ENCODE assay signal across 8 mouse cellular contexts in genomic region chr12:98900881-98901801, GRCm38 (mm10). TPM values are rescaled to one million over a fixed set of nuclear protein-coding genes. Genes with fewer than 3 reads are reported as not detected.
A peak's percentile ranks its signal among the peaks of the same experiment; 100 is the strongest.
DNase-seq lines count a peak whose midpoint lies in the region; ATAC-seq and TF ChIP-seq lines count a peak whose summit lies in the region.

Gene Eml5 (minus strand): TSS chr12:98901484.

- no peaks in the 10 kb centered on the region for H3K27me3 ChIP-seq in heart, embryonic 14.5 days (ENCODE audit: control insufficient read depth, insufficient read depth, low read length)
- peaks cover 22% of the 10 kb centered on the region for H3K27me3 ChIP-seq in liver, embryonic 14.5 days (ENCODE audit: control insufficient read depth, insufficient read depth, low read length)
- H3K27me3 ChIP-seq in neural tube, embryonic 11.5 days (ENCODE audit: control insufficient read depth, insufficient read depth, low read length) = no peaks in the 10 kb centered on the region
- H3K27me3 ChIP-seq in stomach, embryonic 16.5 days (ENCODE audit: control insufficient read depth, insufficient read depth, low read length) = 0 out of 2 replicates have a peak, but pooled peaks cover 5% of the 10 kb centered on the region

- H3K9me3 ChIP-seq in heart, embryonic 14.5 days (ENCODE audit: control insufficient read depth, low read length) = no peaks in the 10 kb centered on the region
- no peaks in the 10 kb centered on the region for H3K9me3 ChIP-seq in liver, embryonic 14.5 days (ENCODE audit: control insufficient read depth, low read length)
- no peaks in the 10 kb centered on the region for H3K9me3 ChIP-seq in neural tube, embryonic 11.5 days (ENCODE audit: control insufficient read depth, low read length)
- no peaks in the 10 kb centered on the region for H3K9me3 ChIP-seq in stomach, embryonic 16.5 days (replicated peaks; ENCODE audit: control insufficient read depth, low read length)

- no peak for TF ChIP-seq EP300 in liver, embryonic 14.5 days (IDR thresholded peaks at IDR 0.05; ENCODE audit: low read depth)

- no peaks in the 10 kb centered on the region for H3K4me1 ChIP-seq in brown adipose tissue, adult 24 weeks (ENCODE audit: control insufficient read depth, insufficient read depth, insufficient read length, low read length)
- H3K4me1 ChIP-seq in heart, embryonic 14.5 days (ENCODE audit: control insufficient read depth in 2 of 2, insufficient read depth in 2 of 2, low read length in 2 of 2) = no peaks in the 10 kb centered on the region
- no peaks in the 10 kb centered on the region for H3K4me1 ChIP-seq in liver, embryonic 14.5 days (replicated peaks; ENCODE audit: control insufficient read depth in 2 of 2, insufficient read depth in 2 of 2, low read length in 1 of 2)
- no peaks in the 10 kb centered on the region; the same call in 1 of the 2 replicates for H3K4me1 ChIP-seq in neural tube, embryonic 11.5 days (ENCODE audit: control insufficient read depth, insufficient read depth, low read length)
- no peaks in the 10 kb centered on the region for H3K4me1 ChIP-seq in stomach, embryonic 16.5 days (ENCODE audit: control insufficient read depth, insufficient read depth, low read length)

- peak within 1 kb of the TSS; percentile 30; the same call in 1 of the 2 replicates for H3K27ac ChIP-seq in brown adipose tissue, adult 24 weeks (replicated peaks; ENCODE audit: low read depth, low read length)
- peak within 1 kb of the TSS; percentile 33 to 71 for H3K27ac ChIP-seq in heart, embryonic 14.5 days (replicated peaks in 1 of 2; ENCODE audit: control insufficient read depth in 1 of 2, insufficient read depth in 1 of 2, low read depth in 2 of 2, low read length in 2 of 2)
- no peak within 1 kb of the TSS for H3K27ac ChIP-seq in liver, embryonic 14.5 days
- peak within 1 kb of the TSS; percentile 67 for H3K27ac ChIP-seq in neural tube, embryonic 11.5 days (ENCODE audit: low read depth, low read length)
- no peak within 1 kb of the TSS for H3K27ac ChIP-seq in stomach, embryonic 16.5 days (ENCODE audit: low read length)

- WGBS in heart, embryonic 14.5 days = under 1% methylated on average over 75 of the region's 101 CpGs
- 1% methylated on average over 75 of the region's 101 CpGs for WGBS in liver, embryonic 14.5 days (ENCODE audit: insufficient replicate concordance)
- WGBS in neural tube, embryonic 11.5 days = under 1% methylated on average over 79 of the region's 101 CpGs
- WGBS in stomach, embryonic 16.5 days = 1% methylated on average over 78 of the region's 101 CpGs

- peak; percentile 71 to 72 for DNase-seq in CD8-positive naive resting alpha-beta T cell, adult 2 months (ENCODE audit: low read depth in 2 of 2, low spot score in 2 of 2)
- DNase-seq in kidney, postnatal 14 days = peak; percentile 90
- DNase-seq in liver, embryonic 14.5 days (ENCODE audit: low read depth in 3 of 3, low spot score in 3 of 3) = peak; percentile 52 to 57 (median 56)
- peak; percentile 91 for DNase-seq in neural tube, embryonic 11.5 days (ENCODE audit: low spot score)

- TF ChIP-seq CTCF in liver, embryonic 14.5 days (IDR thresholded peaks at IDR 0.05; ENCODE audit: low read depth) = no peak

- no peaks in the 10 kb centered on the region for H3K36me3 ChIP-seq in heart, embryonic 14.5 days (ENCODE audit: control insufficient read depth, insufficient read depth, low read length)
- no peaks in the 10 kb centered on the region for H3K36me3 ChIP-seq in liver, embryonic 14.5 days (replicated peaks; ENCODE audit: control insufficient read depth, insufficient read depth, low read depth)
- no peaks in the 10 kb centered on the region for H3K36me3 ChIP-seq in neural tube, embryonic 11.5 days (ENCODE audit: control insufficient read depth, insufficient read depth, low read length)
- no peaks in the 10 kb centered on the region for H3K36me3 ChIP-seq in stomach, embryonic 16.5 days (ENCODE audit: control insufficient read depth, insufficient read depth, low read length)

- ATAC-seq in erythroid progenitor cell, adult 5-6 weeks (replicated peaks; ENCODE audit: low FRiP score, poor library complexity, severe bottlenecking) = peak; percentile 83
- ATAC-seq in heart, embryonic 14.5 days (ENCODE audit: insufficient number of reproducible peaks, insufficient read depth, low FRiP score, low read depth) = peak; percentile 90
- ATAC-seq in liver, embryonic 14.5 days (ENCODE audit: insufficient read depth) = peak; percentile 96
- peak; percentile 87 for ATAC-seq in neural tube, embryonic 11.5 days (ENCODE audit: insufficient read depth, low FRiP score, low TSS enrichment)
- peak; percentile 95 for ATAC-seq in stomach, embryonic 16.5 days (ENCODE audit: insufficient read depth, low FRiP score)

- peak within 1 kb of the TSS; percentile 76 for H3K9ac ChIP-seq in heart, embryonic 14.5 days (ENCODE audit: low read length)
- H3K9ac ChIP-seq in liver, embryonic 14.5 days (replicated peaks) = peak within 1 kb of the TSS; percentile 40
- peak within 1 kb of the TSS; percentile 76 for H3K9ac ChIP-seq in neural tube, embryonic 11.5 days (ENCODE audit: low read length)
- H3K9ac ChIP-seq in stomach, embryonic 16.5 days (ENCODE audit: low read length) = peak within 1 kb of the TSS; percentile 70

- peak within 1 kb of the TSS; percentile 75 for H3K4me2 ChIP-seq in heart, embryonic 14.5 days (ENCODE audit: low read length)
- H3K4me2 ChIP-seq in liver, embryonic 14.5 days (ENCODE audit: low read depth) = peak within 1 kb of the TSS; percentile 84
- peak within 1 kb of the TSS; percentile 73 for H3K4me2 ChIP-seq in neural tube, embryonic 11.5 days (ENCODE audit: low read depth)
- peak within 1 kb of the TSS; percentile 83 for H3K4me2 ChIP-seq in stomach, embryonic 16.5 days (ENCODE audit: low read depth, low read length)

- H3K4me3 ChIP-seq in brown adipose tissue, adult 24 weeks (ENCODE audit: insufficient read depth, low read depth, low read length) = peak within 1 kb of the TSS; percentile 78
- H3K4me3 ChIP-seq in heart, embryonic 14.5 days (ENCODE audit: control insufficient read depth in 1 of 2, insufficient read depth in 1 of 2, low read depth in 1 of 2, low read length in 2 of 2) = peak within 1 kb of the TSS; percentile 60 to 70
- H3K4me3 ChIP-seq in liver, embryonic 14.5 days (ENCODE audit: insufficient read depth in 1 of 2, low read depth in 2 of 2, low read length in 2 of 2) = peak within 1 kb of the TSS; percentile 53 to 71
- H3K4me3 ChIP-seq in neural tube, embryonic 11.5 days (ENCODE audit: low read depth, low read length) = peak within 1 kb of the TSS; percentile 88
- H3K4me3 ChIP-seq in stomach, embryonic 16.5 days (replicated peaks; ENCODE audit: low read length) = peak within 1 kb of the TSS; percentile 75

RNA-seq across cellular contexts. Expression of gene Eml5, which starts in this region (rescaled TPM):
- polyA plus RNA-seq in brown adipose tissue, adult 24 weeks (2012; ENCODE audit: insufficient read depth, insufficient read length, missing spikeins) = 5.5 and 9.0 TPM in 2 replicates
- 0.36 and 3.8 TPM in 2 replicates for total RNA-seq in erythroid progenitor cell, adult 5-6 weeks (2015; ENCODE audit: low replicate concordance)
- total RNA-seq in erythroid progenitor cell, adult 5-6 weeks (2017; ENCODE audit: low replicate concordance) = 0.45 and 4.0 TPM in 2 replicates
- polyA plus RNA-seq in heart, embryonic 14.5 days (2014; fragmentation: Nextera tagmentation; extraction: Ambion mirVana) = 5.7 and 7.9 TPM in 2 replicates
- 0.74 and 1.1 TPM in 2 replicates for polyA plus RNA-seq in liver, embryonic 14.5 days (2012; rRNA removed)
- 0.22 and 0.71 TPM in 2 replicates for polyA plus RNA-seq in liver, embryonic 14.5 days (2014; fragmentation: Nextera tagmentation; extraction: Ambion mirVana)
- polyA plus RNA-seq in neural tube, embryonic 11.5 days (2014; fragmentation: Nextera tagmentation; extraction: Ambion mirVana) = 8.1 and 11.1 TPM in 2 replicates
- polyA plus RNA-seq in stomach, embryonic 16.5 days (2015; fragmentation: Nextera tagmentation; extraction: Ambion mirVana) = 9.4 and 11.3 TPM in 2 replicates

Comparison
In these comparisons a context has a peak if more than half of its experiments do, and no peak if none do; other contexts are left out.
1. H3K27ac ChIP-seq: peak in brown adipose tissue, adult 24 weeks (single experiment), heart, embryonic 14.5 days (2 of 2) and neural tube, embryonic 11.5 days (single experiment); none in liver, embryonic 14.5 days (single experiment) and stomach, embryonic 16.5 days (single experiment).
2. Peak in every context shown above with its lines, with median percentiles within 50 percentile points of each other: DNase-seq, H3K4me3 ChIP-seq, ATAC-seq, H3K4me2 ChIP-seq and H3K9ac ChIP-seq.